In genomic region chr5:134560071-134560449, GRCm38 (mm10) we compare ENCODE assay signal across 24 mouse cellular contexts. TPM values are rescaled to one million over a fixed set of nuclear protein-coding genes. Genes with fewer than 3 reads are reported as not detected.
"Had no signal": no experiment of that assay in that cellular context is flagged by ENCODE, and none has a peak within 500 bp of the region (broad histone marks: within the 10 kb centered on the region; RNA-seq: fewer than 3 reads in every experiment).

TSS of gene Syna (minus strand) at chr5:134560171.

- H3K9ac ChIP-seq: liver, embryonic 15.5 days; liver, postnatal 0 days; lung, embryonic 15.5 days; midbrain, embryonic 13.5 days; midbrain, embryonic 15.5 days; neural tube, embryonic 12.5 days had no signal

- H3K27me3 ChIP-seq: liver, embryonic 15.5 days; lung, embryonic 15.5 days; midbrain, embryonic 13.5 days; midbrain, embryonic 15.5 days; neural tube, embryonic 12.5 days had no signal

- H3K9me3 ChIP-seq: liver, embryonic 15.5 days; lung, embryonic 15.5 days; megakaryocyte, embryonic 14.5 days; midbrain, embryonic 15.5 days; neural tube, embryonic 12.5 days had no signal

- H3K36me3 ChIP-seq: liver, embryonic 15.5 days; lung, embryonic 15.5 days; midbrain, embryonic 13.5 days; midbrain, embryonic 15.5 days; neural tube, embryonic 12.5 days had no signal

- H3K4me2 ChIP-seq: liver, embryonic 15.5 days; lung, embryonic 15.5 days; midbrain, embryonic 11.5 days; midbrain, embryonic 13.5 days; midbrain, embryonic 15.5 days; neural tube, embryonic 12.5 days had no signal

- DNase-seq: liver, postnatal 0 days; lung, adult 2 months; lung, postnatal 14 days; lung, postnatal 36 days; right cerebral cortex, postnatal 14 days; spleen, adult 18-20 months; thymus, adult 18-20 months; thymus, postnatal 14 days; thymus, postnatal 36 days had no signal

- H3K4me3 ChIP-seq: liver, embryonic 15.5 days; lung, embryonic 15.5 days; megakaryocyte, embryonic 14.5 days; midbrain, embryonic 13.5 days; midbrain, embryonic 15.5 days; neural tube, embryonic 12.5 days had no signal

- H3K27ac ChIP-seq: liver, embryonic 15.5 days; lung, embryonic 15.5 days; macrophage; midbrain, embryonic 13.5 days; midbrain, embryonic 15.5 days; neural tube, embryonic 12.5 days had no signal

- ATAC-seq: liver, postnatal 0 days; lung, postnatal 0 days; midbrain, embryonic 13.5 days; midbrain, embryonic 15.5 days had no signal

RNA-seq across cellular contexts. Expression of gene Syna, which starts in this region (rescaled TPM):
- total RNA-seq: megakaryocyte progenitor cell, adult 5-6 weeks; midbrain, postnatal 0 days; monocyte, adult 5-6 weeks; neutrophil, adult 5-6 weeks had no signal
- polyA plus RNA-seq: liver, embryonic 15.5 days; liver, postnatal 0 days; macrophage; neural tube, embryonic 14.5 days; stomach, embryonic 14.5 days had no signal
